Mouse (Mus musculus): ENCODE measurements around the gene Rell1.

Gene Rell1

GRCm38 (mm10) chr5:63953401-63954032 lies 15.2 kb downstream of the Rell1 start:
- no peak for DNase-seq (ENCODE audit: low read depth, low spot score)

GRCm38 (mm10) chr5:63952039-63952438 lies 16.7 kb downstream of the Rell1 start:
- no peak for DNase-seq (ENCODE audit: low read depth, low spot score)

GRCm38 (mm10) chr5:63951421-63951911 lies 17.2 kb downstream of the Rell1 start:
- no peak for DNase-seq (ENCODE audit: low read depth, low spot score)

- no peak for DNase-seq (ENCODE audit: low read depth, low spot score)
Measured at GRCm38 (mm10) chr5:63949195-63949594, 19.5 kb downstream of the Rell1 start.

GRCm38 (mm10) chr5:63947526-63947925 lies 21.2 kb downstream of the Rell1 start:
- DNase-seq (ENCODE audit: low read depth, low spot score), result no peak

- DNase-seq (ENCODE audit: low read depth, low spot score), result no peak
Measured at GRCm38 (mm10) chr5:63943291-63943690, 25.4 kb downstream of the Rell1 start.

- DNase-seq (ENCODE audit: low read depth, low spot score), result no peak
Measured at GRCm38 (mm10) chr5:63941891-63942290, 26.8 kb downstream of the Rell1 start.

- no peak for DNase-seq (ENCODE audit: low read depth, low spot score)
Measured at GRCm38 (mm10) chr5:63938575-63938974, 30.1 kb downstream of the Rell1 start.

GRCm38 (mm10) chr5:63936740-63937139 lies 32.0 kb downstream of the Rell1 start:
- no peak for DNase-seq (ENCODE audit: low read depth, low spot score)

- DNase-seq (ENCODE audit: low read depth, low spot score), result no peak
Measured at GRCm38 (mm10) chr5:63935581-63935980, 33.1 kb downstream of the Rell1 start.

GRCm38 (mm10) chr5:63932829-63933228 lies 35.9 kb downstream of the Rell1 start:
- no peak for DNase-seq (ENCODE audit: low read depth, low spot score)

GRCm38 (mm10) chr5:63930824-63931358 lies 37.8 kb downstream of the Rell1 start:
- DNase-seq (ENCODE audit: low read depth, low spot score), result no peak

GRCm38 (mm10) chr5:63925035-63925628 lies 43.6 kb downstream of the Rell1 start:
- DNase-seq (ENCODE audit: low read depth, low spot score), result no peak

GRCm38 (mm10) chr5:63923305-63924025 lies 45.2 kb downstream of the Rell1 start:
- DNase-seq (ENCODE audit: low read depth, low spot score), result no peak

GRCm38 (mm10) chr5:63918201-63918600 lies 50.5 kb downstream of the Rell1 start:
- DNase-seq (ENCODE audit: low read depth, low spot score), result no peak

- no peak for DNase-seq (ENCODE audit: low read depth, low spot score)
Measured at GRCm38 (mm10) chr5:63916457-63917139, 52.1 kb downstream of the Rell1 start.

- no peak for DNase-seq (ENCODE audit: low read depth, low spot score)
Measured at GRCm38 (mm10) chr5:63914896-63915295, 53.8 kb downstream of the Rell1 start.

GRCm38 (mm10) chr5:63910171-63910960 lies 58.3 kb downstream of the Rell1 start:
- no peak for DNase-seq (ENCODE audit: low read depth, low spot score)

GRCm38 (mm10) chr5:63907513-63907912 lies 61.2 kb downstream of the Rell1 start:
- no peak for DNase-seq (ENCODE audit: low read depth, low spot score)

GRCm38 (mm10) chr5:63906149-63907093 lies 62.3 kb downstream of the Rell1 start:
- peak; percentile 45 for DNase-seq (ENCODE audit: low read depth, low spot score)
